8 mouse cellular contexts compared by ENCODE assay signal in genomic region chr11:69803786-69804651, GRCm38 (mm10). TPM values are rescaled to one million over a fixed set of nuclear protein-coding genes. Genes with fewer than 3 reads are reported as not detected.
DNase-seq lines count a peak whose midpoint lies in the region; ATAC-seq and TF ChIP-seq lines count a peak whose summit lies in the region.

No protein-coding gene starts in this region.

- peak; percentile 52 for DNase-seq in 416B (ENCODE audit: low read depth)
- DNase-seq in adrenal gland, adult (ENCODE audit: inconsistent age in 2 of 2, low spot score in 1 of 2) = peak; percentile 89 to 93
- peak; percentile 53 for DNase-seq in liver, embryonic 13.5 days
- peak; percentile 82 for DNase-seq in naive thymus-derived CD4-positive, alpha-beta T cell, adult 2 months (ENCODE audit: low read depth)
- DNase-seq in spleen, postnatal 36 days (ENCODE audit: low spot score in 2 of 2) = peak; percentile 71 to 77

- peaks cover 57% of the 10 kb centered on the region for H3K27me3 ChIP-seq in heart, embryonic 11.5 days (ENCODE audit: control insufficient read depth, insufficient read depth, low read length)
- H3K27me3 ChIP-seq in kidney, embryonic 14.5 days (ENCODE audit: control insufficient read depth, insufficient read depth, low read length) = peaks cover 34% of the 10 kb centered on the region
- peaks cover 88% of the 10 kb centered on the region for H3K27me3 ChIP-seq in liver, embryonic 13.5 days

- 2% methylated on average over 58 of the region's 60 CpGs for WGBS in heart, embryonic 11.5 days (ENCODE audit: insufficient replicate concordance)
- WGBS in kidney, embryonic 14.5 days = 1% methylated on average over 60 of the region's 60 CpGs
- WGBS in liver, embryonic 13.5 days (ENCODE audit: insufficient replicate concordance) = 2% methylated on average over 60 of the region's 60 CpGs

- TF ChIP-seq POLR2A in embryonic fibroblast, embryonic 13.5 days (IDR thresholded peaks at IDR 0.05; ENCODE audit: low read depth, low read length) = peak; percentile 18; the same call in 1 of the 2 replicates

- H3K4me1 ChIP-seq in embryonic fibroblast, embryonic 13.5 days (ENCODE audit: control insufficient read depth, insufficient read depth, low read length) = peaks cover 7% of the 10 kb centered on the region
- H3K4me1 ChIP-seq in heart, embryonic 11.5 days (ENCODE audit: control insufficient read depth, insufficient read depth, low read length) = peaks cover 37% of the 10 kb centered on the region
- H3K4me1 ChIP-seq in kidney, embryonic 14.5 days (ENCODE audit: control insufficient read depth, insufficient read depth, low read length) = peaks cover 45% of the 10 kb centered on the region
- H3K4me1 ChIP-seq in liver, embryonic 13.5 days (replicated peaks) = peaks cover 60% of the 10 kb centered on the region

- peak; percentile 67 for ATAC-seq in heart, embryonic 11.5 days (replicated peaks; ENCODE audit: insufficient number of reproducible peaks, low FRiP score, low TSS enrichment)
- peak; percentile 48 for ATAC-seq in kidney, embryonic 14.5 days (ENCODE audit: low FRiP score, low TSS enrichment)
- ATAC-seq in liver, embryonic 13.5 days (ENCODE audit: low read depth) = peak; percentile 76

- peak overlapping the region; percentile 98 for H3K4me2 ChIP-seq in heart, embryonic 11.5 days
- peak overlapping the region; percentile 94 for H3K4me2 ChIP-seq in kidney, embryonic 14.5 days (replicated peaks; ENCODE audit: low read depth, low read length)
- H3K4me2 ChIP-seq in liver, embryonic 13.5 days = peak overlapping the region; percentile 77

- H3K27ac ChIP-seq in embryonic fibroblast, embryonic 13.5 days (ENCODE audit: insufficient read depth, low read length) = no peak overlapping the region
- no peak overlapping the region for H3K27ac ChIP-seq in heart, embryonic 11.5 days (ENCODE audit: low read depth, low read length)
- H3K27ac ChIP-seq in kidney, embryonic 14.5 days (ENCODE audit: low read depth, low read length) = no peak overlapping the region; the same call in 1 of the 2 replicates
- H3K27ac ChIP-seq in liver, embryonic 13.5 days = no peak overlapping the region

- peak overlapping the region; percentile 12 for H3K4me3 ChIP-seq in embryonic fibroblast, embryonic 13.5 days (ENCODE audit: insufficient read depth, low read length)
- H3K4me3 ChIP-seq in heart, embryonic 11.5 days (ENCODE audit: low read depth, low read length) = peak overlapping the region; percentile 47
- H3K4me3 ChIP-seq in kidney, embryonic 14.5 days (ENCODE audit: low read length) = peak overlapping the region; percentile 48
- peak overlapping the region; percentile 57 for H3K4me3 ChIP-seq in liver, embryonic 13.5 days (replicated peaks)

- no peaks in the 10 kb centered on the region for H3K36me3 ChIP-seq in heart, embryonic 11.5 days (ENCODE audit: control insufficient read depth, insufficient read depth, low read length)
- no peaks in the 10 kb centered on the region for H3K36me3 ChIP-seq in kidney, embryonic 14.5 days (ENCODE audit: control insufficient read depth, insufficient read depth, low read length)
- H3K36me3 ChIP-seq in liver, embryonic 13.5 days = no peaks in the 10 kb centered on the region

- peak; percentile 54 for TF ChIP-seq CTCF in embryonic fibroblast, embryonic 13.5 days (IDR thresholded peaks at IDR 0.05; ENCODE audit: borderline replicate concordance, insufficient read depth, low read length)

- H3K9me3 ChIP-seq in heart, embryonic 11.5 days (replicated peaks; ENCODE audit: control insufficient read depth, low read length) = no peaks in the 10 kb centered on the region
- H3K9me3 ChIP-seq in kidney, embryonic 14.5 days (ENCODE audit: control insufficient read depth, low read length) = 0 out of 2 replicates have a peak, but pooled peaks cover 3% of the 10 kb centered on the region
- H3K9me3 ChIP-seq in liver, embryonic 13.5 days (replicated peaks) = no peaks in the 10 kb centered on the region

- H3K9ac ChIP-seq in heart, embryonic 11.5 days (ENCODE audit: low read depth, low read length) = peak overlapping the region; percentile 73
- H3K9ac ChIP-seq in kidney, embryonic 14.5 days (ENCODE audit: low read depth, low read length) = peak overlapping the region; percentile 43
- H3K9ac ChIP-seq in liver, embryonic 13.5 days = peak overlapping the region; percentile 54

RNA-seq across cellular contexts. Expression of gene Tmem102, which starts 1.4 kb away (rescaled TPM):
- polyA plus RNA-seq in embryonic fibroblast, embryonic 13.5 days (2011; ENCODE audit: insufficient read length, low read depth, missing spikeins) = not detected in 2 replicates
- 1.1 and 1.5 TPM in 2 replicates for polyA plus RNA-seq in heart, embryonic 11.5 days (2014; fragmentation: Nextera tagmentation; extraction: Ambion mirVana)
- 6.4 and 7.7 TPM in 2 replicates for polyA plus RNA-seq in kidney, embryonic 14.5 days (2014; fragmentation: Nextera tagmentation; extraction: Ambion mirVana)
- 0.46 and 0.50 TPM in 2 replicates for polyA plus RNA-seq in liver, embryonic 13.5 days (2015; fragmentation: Nextera tagmentation; extraction: Ambion mirVana)

RNA-seq across cellular contexts. Expression of gene Fgf11, which starts 2.4 kb away (rescaled TPM):
- 1.1 and 2.5 TPM in 2 replicates for polyA plus RNA-seq in embryonic fibroblast, embryonic 13.5 days (2011; ENCODE audit: insufficient read length, low read depth, missing spikeins)
- polyA plus RNA-seq in heart, embryonic 11.5 days (2014; fragmentation: Nextera tagmentation; extraction: Ambion mirVana) = 1.5 and 2.5 TPM in 2 replicates
- 1.7 and 1.9 TPM in 2 replicates for polyA plus RNA-seq in kidney, embryonic 14.5 days (2014; fragmentation: Nextera tagmentation; extraction: Ambion mirVana)
- 0.07 and 0.20 TPM in 2 replicates for polyA plus RNA-seq in liver, embryonic 13.5 days (2015; fragmentation: Nextera tagmentation; extraction: Ambion mirVana)

RNA-seq across cellular contexts. Expression of gene Chrnb1, which starts 8.3 kb away (rescaled TPM):
- polyA plus RNA-seq in embryonic fibroblast, embryonic 13.5 days (2011; ENCODE audit: insufficient read length, low read depth, missing spikeins) = 4.6 and 7.2 TPM in 2 replicates
- 3.7 and 4.5 TPM in 2 replicates for polyA plus RNA-seq in heart, embryonic 11.5 days (2014; fragmentation: Nextera tagmentation; extraction: Ambion mirVana)
- 4.6 and 6.5 TPM in 2 replicates for polyA plus RNA-seq in kidney, embryonic 14.5 days (2014; fragmentation: Nextera tagmentation; extraction: Ambion mirVana)
- polyA plus RNA-seq in liver, embryonic 13.5 days (2015; fragmentation: Nextera tagmentation; extraction: Ambion mirVana) = 0.43 and 0.59 TPM in 2 replicates

RNA-seq across cellular contexts. Expression of gene Gm39566, which starts 11.1 kb away (rescaled TPM):
- polyA plus RNA-seq in embryonic fibroblast, embryonic 13.5 days (2011; ENCODE audit: insufficient read length, low read depth, missing spikeins) = not detected in 2 replicates
- not detected in 2 replicates for polyA plus RNA-seq in heart, embryonic 11.5 days (2014; fragmentation: Nextera tagmentation; extraction: Ambion mirVana)
- polyA plus RNA-seq in kidney, embryonic 14.5 days (2014; fragmentation: Nextera tagmentation; extraction: Ambion mirVana) = not detected in 2 replicates
- polyA plus RNA-seq in liver, embryonic 13.5 days (2015; fragmentation: Nextera tagmentation; extraction: Ambion mirVana) = not detected in 2 replicates

RNA-seq across cellular contexts. Expression of gene Spem2, which starts 14.2 kb away (rescaled TPM):
- polyA plus RNA-seq in embryonic fibroblast, embryonic 13.5 days (2011; ENCODE audit: insufficient read length, low read depth, missing spikeins) = not detected in 2 replicates
- not detected in 2 replicates for polyA plus RNA-seq in heart, embryonic 11.5 days (2014; fragmentation: Nextera tagmentation; extraction: Ambion mirVana)
- polyA plus RNA-seq in kidney, embryonic 14.5 days (2014; fragmentation: Nextera tagmentation; extraction: Ambion mirVana) = not detected in 2 replicates
- not detected in 2 replicates for polyA plus RNA-seq in liver, embryonic 13.5 days (2015; fragmentation: Nextera tagmentation; extraction: Ambion mirVana)
